Mouse (Mus musculus) embryo, embryonic 10.5 days (tissue): ENCODE data around the gene Tmem201.

ENCODE experiments used
- DNase-seq: peaks from one replicate; pipeline ENCODE4 v3.0.0-alpha.2; 2015; ENCODE audit warnings: low spot score

Tmem201 gene

GRCm38 (mm10) chr4:149749003-149749662 is 11.3 kb upstream of the Tmem201 start:
- peak; percentile 10 for DNase-seq

GRCm38 (mm10) chr4:149744119-149744518 is 6.3 kb upstream of the Tmem201 start:
- DNase-seq: no peak

- no peak for DNase-seq
These were observed 4.2 kb upstream of the Tmem201 start for GRCm38 (mm10) chr4:149742011-149742530.

GRCm38 (mm10) chr4:149740301-149740700 is 2.5 kb upstream of the Tmem201 start:
- DNase-seq: no peak

GRCm38 (mm10) chr4:149739478-149739877 is 1.6 kb upstream of the Tmem201 start:
- no peak for DNase-seq

GRCm38 (mm10) chr4:149736581-149736980 is 1.3 kb downstream of the Tmem201 start:
- no peak for DNase-seq

GRCm38 (mm10) chr4:149735624-149736250 is 2.1 kb downstream of the Tmem201 start:
- no peak for DNase-seq

- no peak for DNase-seq
These were observed 2.9 kb downstream of the Tmem201 start for GRCm38 (mm10) chr4:149734730-149735475.

- DNase-seq: no peak
These were observed 3.6 kb downstream of the Tmem201 start for GRCm38 (mm10) chr4:149734246-149734645.

GRCm38 (mm10) chr4:149733748-149734147 is 4.1 kb downstream of the Tmem201 start:
- DNase-seq: no peak

GRCm38 (mm10) chr4:149732800-149733199 is 5.0 kb downstream of the Tmem201 start:
- DNase-seq: no peak

GRCm38 (mm10) chr4:149732313-149732712 is 5.5 kb downstream of the Tmem201 start:
- DNase-seq: no peak

GRCm38 (mm10) chr4:149730827-149731226 is 7.0 kb downstream of the Tmem201 start:
- no peak for DNase-seq

- DNase-seq: no peak
These were observed 9.0 kb downstream of the Tmem201 start for GRCm38 (mm10) chr4:149728810-149729209.

- no peak for DNase-seq
These were observed 10.2 kb downstream of the Tmem201 start for GRCm38 (mm10) chr4:149727636-149728035.

- DNase-seq: peak; percentile 71
These were observed 12.0 kb downstream of the Tmem201 start for GRCm38 (mm10) chr4:149725661-149726350.

GRCm38 (mm10) chr4:149724916-149725470 is 12.9 kb downstream of the Tmem201 start:
- DNase-seq: no peak

- peak; percentile 47 for DNase-seq
These were observed 13.8 kb downstream of the Tmem201 start for GRCm38 (mm10) chr4:149723855-149724731.

GRCm38 (mm10) chr4:149723021-149723390 is 14.8 kb downstream of the Tmem201 start:
- DNase-seq: no peak

GRCm38 (mm10) chr4:149722104-149723020 is 15.5 kb downstream of the Tmem201 start:
- DNase-seq: no peak
